Mouse (Mus musculus): ENCODE results near the gene Abl1. TPM values are rescaled to one million over a fixed set of nuclear protein-coding genes. Genes with fewer than 3 reads are reported as not detected.

Gene Abl1
- polyA plus RNA-seq, 1 experiment from 2014 or later = 12.9 TPM

DNA sequence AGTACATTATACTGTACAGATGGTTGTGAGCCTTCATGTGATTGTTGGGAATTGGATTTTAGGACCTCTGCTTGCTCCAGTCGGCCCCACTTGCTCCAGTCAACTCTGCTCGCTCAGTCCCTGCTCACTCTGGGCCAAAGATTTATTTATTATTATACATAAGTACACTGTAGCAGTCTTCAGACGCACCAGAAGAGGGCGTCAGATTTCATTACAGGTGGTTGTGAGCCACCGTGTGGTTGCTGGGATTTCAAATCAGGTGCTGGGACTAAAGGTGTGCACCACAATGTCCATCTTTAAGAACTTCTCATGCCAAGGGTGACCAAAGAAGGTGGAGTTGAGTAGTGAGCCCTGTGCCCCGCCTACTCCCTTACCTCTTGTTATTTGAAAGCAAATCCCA, 104.4 kb downstream of the Abl1 start:
- no peak overlapping the region for H3K4me2 ChIP-seq
- no peaks in the 10 kb centered on the region for H3K4me1 ChIP-seq
- no peak overlapping the region for H3K4me3 ChIP-seq
- no peaks in the 10 kb centered on the region for H3K27me3 ChIP-seq (replicated peaks)
- H3K27ac ChIP-seq = no peak overlapping the region
- no peak for ATAC-seq
- no peaks in the 10 kb centered on the region for H3K9me3 ChIP-seq (replicated peaks)
- H3K9ac ChIP-seq = no peak overlapping the region
- H3K36me3 ChIP-seq = peaks cover 97% of the 10 kb centered on the region
- 76% methylated on average over 6 of the region's 6 CpGs for WGBS (ENCODE audit: insufficient replicate concordance)

GRCm38 (mm10) chr2:31796943-31797342, 108.8 kb downstream of the Abl1 start:
- Histone ChIP-seq H3K4me1 (no peaks in the 10 kb centered on the region), H3K4me3 (no peak overlapping the region), H3K4me2 (no peak overlapping the region), H3K9ac (no peak overlapping the region), H3K9me3 (replicated peaks) (no peaks in the 10 kb centered on the region), H3K36me3 (peaks cover 100% of the 10 kb centered on the region), H3K27ac (no peak overlapping the region), H3K27me3 (replicated peaks) (no peaks in the 10 kb centered on the region)
- ATAC-seq = no peak
- WGBS (ENCODE audit: insufficient replicate concordance) = 82% methylated on average over 3 of the region's 3 CpGs

GRCm38 (mm10) chr2:31801416-31801815, 113.2 kb downstream of the Abl1 start:
- Histone ChIP-seq H3K9me3 (replicated peaks) (no peaks in the 10 kb centered on the region), H3K36me3 (peaks cover 82% of the 10 kb centered on the region), H3K27me3 (replicated peaks) (no peaks in the 10 kb centered on the region), H3K4me1 (no peaks in the 10 kb centered on the region), H3K27ac (no peak overlapping the region), H3K9ac (no peak overlapping the region), H3K4me2 (no peak overlapping the region), H3K4me3 (no peak overlapping the region)
- WGBS (ENCODE audit: insufficient replicate concordance) = 87% methylated on average over 9 of the region's 9 CpGs
- ATAC-seq = no peak

GRCm38 (mm10) chr2:31802811-31803210, 114.6 kb downstream of the Abl1 start:
- no peak overlapping the region for H3K4me3 ChIP-seq
- H3K4me2 ChIP-seq = no peak overlapping the region
- no peaks in the 10 kb centered on the region for H3K27me3 ChIP-seq (replicated peaks)
- 0 out of 2 replicates have a peak, but pooled peaks cover 5% of the 10 kb centered on the region for H3K4me1 ChIP-seq
- H3K27ac ChIP-seq = no peak overlapping the region
- H3K9me3 ChIP-seq (replicated peaks) = no peaks in the 10 kb centered on the region
- WGBS (ENCODE audit: insufficient replicate concordance) = 82% methylated on average over 8 of the region's 8 CpGs
- peak; percentile 42; the same call in 1 of the 2 replicates for ATAC-seq
- H3K36me3 ChIP-seq = peaks cover 69% of the 10 kb centered on the region
- H3K9ac ChIP-seq = no peak overlapping the region

GRCm38 (mm10) chr2:31803480-31803879, 115.3 kb downstream of the Abl1 start:
- Histone ChIP-seq H3K9ac (no peak overlapping the region), H3K4me2 (no peak overlapping the region), H3K27me3 (replicated peaks) (no peaks in the 10 kb centered on the region), H3K4me1 (0 out of 2 replicates have a peak, but pooled peaks cover 5% of the 10 kb centered on the region), H3K36me3 (peaks cover 62% of the 10 kb centered on the region), H3K9me3 (replicated peaks) (no peaks in the 10 kb centered on the region), H3K4me3 (no peak overlapping the region), H3K27ac (no peak overlapping the region)
- 78% methylated on average over 14 of the region's 14 CpGs for WGBS (ENCODE audit: insufficient replicate concordance)
- ATAC-seq = no peak

DNA sequence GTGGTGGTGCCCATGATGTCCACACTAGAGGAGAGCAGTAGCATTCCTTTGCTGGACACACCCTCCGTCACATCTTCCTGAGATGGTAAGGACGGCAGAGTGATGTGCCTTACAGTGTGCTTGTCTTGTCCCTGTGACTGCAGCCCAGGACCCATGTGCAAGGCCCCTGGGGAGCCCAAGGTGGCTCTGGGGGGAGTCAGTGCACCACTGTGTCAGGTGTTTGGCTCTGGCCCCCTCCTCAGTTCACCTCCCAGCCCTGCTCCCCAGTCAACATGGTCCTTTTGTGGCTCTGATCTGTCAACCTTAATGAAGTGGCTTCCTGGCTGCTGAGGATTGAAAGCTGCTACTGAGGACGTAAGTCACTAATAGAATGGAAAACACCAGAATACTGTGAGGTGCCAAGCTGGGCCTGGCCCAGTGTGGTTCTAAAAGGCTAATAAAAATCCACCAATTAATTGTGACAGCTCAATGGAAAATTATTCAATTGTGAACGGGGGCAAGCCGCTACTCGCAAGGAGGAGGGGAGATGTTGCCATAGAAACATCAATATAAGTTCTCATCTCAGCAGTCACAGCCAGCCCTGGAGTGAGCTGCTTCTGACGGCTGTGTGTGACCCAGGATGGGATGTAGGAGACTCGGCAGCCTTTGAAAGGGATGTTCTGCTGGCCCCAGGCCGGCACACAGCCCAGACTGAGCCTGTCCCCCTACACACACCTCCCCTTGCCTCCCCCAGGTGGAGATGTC, 118.6 kb downstream of the Abl1 start:
- Histone ChIP-seq H3K4me3 (no peak overlapping the region), H3K9me3 (replicated peaks) (no peaks in the 10 kb centered on the region), H3K36me3 (peaks cover 29% of the 10 kb centered on the region), H3K4me1 (0 out of 2 replicates have a peak, but pooled peaks cover 21% of the 10 kb centered on the region), H3K27ac (no peak overlapping the region), H3K9ac (no peak overlapping the region), H3K4me2 (no peak overlapping the region), H3K27me3 (replicated peaks) (peaks cover 23% of the 10 kb centered on the region; the same call in 1 of the 2 replicates)
- WGBS (ENCODE audit: insufficient replicate concordance) = 61% methylated on average over 9 of the region's 9 CpGs
- no peak for ATAC-seq

DNA sequence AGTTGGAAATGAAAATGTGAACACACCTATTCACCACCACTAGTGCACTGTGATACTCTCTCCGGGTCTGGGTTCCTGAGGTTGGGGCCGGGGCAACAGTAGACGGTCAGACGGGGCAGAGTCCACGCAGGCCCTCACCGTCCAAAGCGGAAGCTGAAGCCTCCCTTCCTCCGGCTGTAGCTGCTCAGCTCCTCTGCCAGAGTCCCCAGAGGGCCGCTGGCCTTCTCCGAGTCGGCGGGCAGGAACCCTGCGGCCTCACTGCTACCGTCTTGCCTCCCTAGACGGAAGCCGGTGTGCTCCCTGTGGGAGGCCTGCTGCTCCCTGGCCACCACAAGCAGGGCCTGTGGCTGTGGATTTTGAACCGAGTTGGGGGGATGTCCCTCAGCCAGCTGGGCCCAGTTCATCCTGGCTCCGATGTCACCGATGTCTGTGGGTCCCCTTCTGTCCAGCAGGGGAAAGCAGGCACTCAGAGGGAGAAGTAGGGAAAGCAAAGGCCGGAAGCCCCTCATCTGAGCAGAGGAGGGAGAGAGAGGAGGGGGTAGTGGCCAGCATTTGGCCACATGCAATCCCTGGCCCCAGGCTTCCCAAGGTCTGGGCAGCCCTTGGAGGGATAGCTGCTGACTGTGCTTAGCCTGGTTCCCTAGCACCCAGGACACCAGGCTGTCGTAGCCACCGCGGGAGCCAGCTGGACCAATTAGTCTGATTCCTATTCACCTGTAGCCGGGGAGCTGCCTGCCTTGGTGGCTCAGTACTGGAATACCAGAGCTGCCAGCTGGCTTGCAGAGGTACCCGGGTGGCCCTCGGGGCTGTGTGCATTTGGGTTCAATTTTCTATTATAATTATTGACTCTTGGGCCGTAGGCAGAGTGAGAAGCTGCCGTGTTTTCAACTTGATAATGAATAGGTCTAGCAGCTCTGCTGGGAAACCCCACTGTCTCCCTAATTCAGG, 120.5 kb downstream of the Abl1 start:
- H3K4me1 ChIP-seq = 0 out of 2 replicates have a peak, but pooled peaks cover 21% of the 10 kb centered on the region
- no peak for ATAC-seq
- H3K4me3 ChIP-seq = no peak overlapping the region
- WGBS (ENCODE audit: insufficient replicate concordance) = 40% methylated on average over 28 of the region's 28 CpGs
- H3K9me3 ChIP-seq (replicated peaks) = no peaks in the 10 kb centered on the region
- no peak overlapping the region for H3K27ac ChIP-seq
- no peak overlapping the region for H3K9ac ChIP-seq
- H3K27me3 ChIP-seq (replicated peaks) = peaks cover 23% of the 10 kb centered on the region; the same call in 1 of the 2 replicates
- peaks cover 10% of the 10 kb centered on the region for H3K36me3 ChIP-seq
- H3K4me2 ChIP-seq = no peak overlapping the region

DNA sequence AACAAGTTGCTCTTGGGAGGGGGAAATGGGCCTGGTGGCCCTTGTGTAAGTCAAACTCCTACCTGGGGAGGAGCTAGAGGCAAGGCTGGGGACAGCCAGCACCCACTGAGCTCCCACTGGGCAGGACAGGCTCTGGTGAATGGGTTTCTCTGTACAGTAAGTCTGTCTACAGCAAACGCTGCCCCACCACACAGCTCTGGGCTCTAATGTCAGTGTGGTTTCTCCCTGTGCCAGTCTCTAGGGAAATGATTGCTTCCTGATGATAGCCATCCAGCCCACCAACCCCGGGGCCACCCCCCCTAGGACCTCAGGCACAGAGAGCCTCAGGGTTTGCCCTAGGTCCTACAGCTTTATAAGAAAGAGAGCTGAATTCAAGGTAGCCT, 121.2 kb downstream of the Abl1 start:
- 4% methylated on average over 2 of the region's 2 CpGs for WGBS (ENCODE audit: insufficient replicate concordance)
- Histone ChIP-seq H3K27me3 (replicated peaks) (peaks cover 27% of the 10 kb centered on the region; the same call in 1 of the 2 replicates), H3K9ac (no peak overlapping the region), H3K9me3 (replicated peaks) (no peaks in the 10 kb centered on the region), H3K4me2 (no peak overlapping the region), H3K4me1 (0 out of 2 replicates have a peak, but pooled peaks cover 21% of the 10 kb centered on the region), H3K4me3 (no peak overlapping the region), H3K36me3 (peaks cover 3% of the 10 kb centered on the region), H3K27ac (no peak overlapping the region)
- no peak for ATAC-seq

DNA sequence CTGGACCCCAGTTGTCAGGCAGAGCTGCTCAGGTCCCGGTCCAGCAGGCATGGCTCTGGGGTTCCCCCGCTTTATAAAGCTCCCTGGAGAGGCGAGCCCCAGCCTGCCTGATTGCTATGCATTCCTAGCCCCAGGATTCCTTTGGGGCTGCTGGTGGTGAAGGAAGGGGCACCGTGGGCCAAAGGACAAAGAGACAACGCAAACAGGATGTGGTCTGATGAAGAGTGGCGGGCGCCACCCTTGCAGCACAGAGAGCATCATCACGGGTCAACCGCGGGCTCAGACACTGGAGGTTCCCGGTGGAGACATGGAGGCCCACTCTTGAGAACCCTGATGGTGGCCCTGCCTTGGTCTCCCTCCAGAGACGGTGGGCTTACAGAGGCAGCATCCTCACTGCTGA, 122.3 kb downstream of the Abl1 start, which contains the start of gene Qrfp:
Gene Qrfp (minus strand): TSS at position 137 of the 400 bp plus-strand sequence.
- no peak for ATAC-seq
- Histone ChIP-seq H3K4me3 (no peak within 1 kb of the TSS), H3K4me1 (0 out of 2 replicates have a peak, but pooled peaks cover 21% of the 10 kb centered on the region), H3K9me3 (replicated peaks) (no peaks in the 10 kb centered on the region), H3K36me3 (no peaks in the 10 kb centered on the region), H3K27me3 (replicated peaks) (peaks cover 29% of the 10 kb centered on the region; the same call in 1 of the 2 replicates), H3K27ac (no peak within 1 kb of the TSS), H3K4me2 (no peak within 1 kb of the TSS), H3K9ac (no peak within 1 kb of the TSS; the same call in 1 of the 2 replicates)
- 17% methylated on average over 12 of the region's 12 CpGs for WGBS (ENCODE audit: insufficient replicate concordance)

DNA sequence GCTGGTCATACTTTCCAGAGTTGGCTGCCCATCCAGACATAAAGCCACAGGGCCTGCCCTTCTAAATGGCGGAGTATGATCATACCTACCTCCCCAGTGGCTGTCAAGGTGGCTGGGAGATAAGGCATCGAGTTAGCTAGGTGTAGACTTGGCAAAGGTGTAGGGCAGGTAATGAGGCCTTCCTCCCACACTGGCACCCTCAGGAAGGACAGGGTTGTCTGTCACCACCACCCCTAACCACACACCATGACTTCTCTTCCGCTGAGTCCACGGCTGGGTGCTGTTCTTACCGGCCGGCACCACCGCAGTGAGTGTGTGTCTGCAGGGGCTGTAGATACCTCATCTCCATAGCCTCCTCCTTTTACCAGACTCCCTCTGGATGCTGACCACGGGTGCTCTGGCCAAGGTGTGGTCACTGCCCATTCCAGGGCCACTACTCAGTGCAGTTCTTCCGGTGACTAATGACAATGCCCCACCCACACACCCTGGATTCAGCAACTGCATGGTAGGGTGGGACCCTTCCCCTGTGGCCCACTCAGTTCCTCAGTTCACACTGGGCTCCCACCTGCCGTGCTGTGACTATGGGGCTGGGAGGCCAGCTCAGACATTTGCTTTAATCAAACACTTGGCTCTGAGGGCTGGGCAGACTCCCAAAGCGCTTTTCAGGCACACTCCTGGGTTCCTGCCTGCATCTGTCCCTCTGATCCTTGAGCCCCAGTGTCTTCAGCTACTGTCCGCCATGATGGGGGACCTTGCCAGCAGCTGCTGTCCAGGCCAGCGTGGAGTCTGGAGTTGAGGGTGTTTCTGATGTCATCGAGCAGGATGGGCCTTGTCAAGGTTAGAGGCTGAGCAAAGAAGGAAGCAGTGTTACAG, 123.1 kb downstream of the Abl1 start:
- H3K9me3 ChIP-seq (replicated peaks) = no peaks in the 10 kb centered on the region
- no peak for ATAC-seq
- 0 out of 2 replicates have a peak, but pooled peaks cover 21% of the 10 kb centered on the region for H3K4me1 ChIP-seq
- 68% methylated on average over 14 of the region's 14 CpGs for WGBS (ENCODE audit: insufficient replicate concordance)
- no peak overlapping the region for H3K4me3 ChIP-seq
- H3K27ac ChIP-seq = no peak overlapping the region
- H3K27me3 ChIP-seq (replicated peaks) = peaks cover 30% of the 10 kb centered on the region; the same call in 1 of the 2 replicates
- H3K9ac ChIP-seq = no peak overlapping the region
- H3K4me2 ChIP-seq = no peak overlapping the region
- no peaks in the 10 kb centered on the region for H3K36me3 ChIP-seq

DNA sequence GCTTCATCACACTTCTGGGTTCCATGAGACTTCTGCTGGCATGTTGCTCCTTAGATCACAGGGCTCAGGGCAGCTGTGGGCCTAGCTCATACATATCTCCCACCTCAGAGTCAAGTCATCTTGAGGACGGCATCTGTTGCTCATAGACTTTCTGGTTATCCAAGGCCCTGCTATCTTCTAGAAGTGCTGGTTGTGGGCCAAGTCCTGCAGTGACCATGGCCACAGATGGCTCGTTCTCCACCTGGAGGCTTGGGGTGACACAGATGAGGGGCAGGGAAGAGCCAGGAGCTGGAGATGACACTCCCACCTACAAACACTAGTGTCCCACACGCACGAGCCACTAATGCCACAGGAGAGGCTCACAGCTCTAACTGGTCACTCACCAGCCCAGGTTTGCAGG, 125.5 kb downstream of the Abl1 start:
- no peak for ATAC-seq
- Histone ChIP-seq H3K27me3 (replicated peaks) (peaks cover 43% of the 10 kb centered on the region; the same call in 1 of the 2 replicates), H3K4me2 (no peak overlapping the region), H3K4me3 (no peak overlapping the region), H3K36me3 (no peaks in the 10 kb centered on the region), H3K9ac (no peak overlapping the region), H3K27ac (no peak overlapping the region), H3K4me1 (0 out of 2 replicates have a peak, but pooled peaks cover 17% of the 10 kb centered on the region), H3K9me3 (replicated peaks) (no peaks in the 10 kb centered on the region)
- 66% methylated on average over 4 of the region's 4 CpGs for WGBS (ENCODE audit: insufficient replicate concordance)

All from liver, embryonic 12.5 days (tissue).